In genomic region chr6:5715101-5715618, GRCm38 (mm10) we compare ENCODE assay signal across 19 mouse cellular contexts. TPM values are rescaled to one million over a fixed set of nuclear protein-coding genes. Genes with fewer than 3 reads are reported as not detected.
"Had no signal": no experiment of that assay in that cellular context is flagged by ENCODE, and none has a peak within 500 bp of the region (broad histone marks: within the 10 kb centered on the region; RNA-seq: fewer than 3 reads in every experiment).

No protein-coding gene starts in this region.

- H3K4me2 ChIP-seq: lung, embryonic 15.5 days; midbrain, embryonic 11.5 days; midbrain, embryonic 13.5 days; midbrain, embryonic 15.5 days; neural tube, embryonic 12.5 days; stomach, embryonic 15.5 days had no signal

- H3K27me3 ChIP-seq: lung, embryonic 15.5 days; megakaryocyte, embryonic 14.5 days; midbrain, embryonic 13.5 days; midbrain, embryonic 15.5 days; neural tube, embryonic 12.5 days; stomach, embryonic 15.5 days had no signal

- H3K27ac ChIP-seq: lung, embryonic 15.5 days; macrophage; midbrain, embryonic 13.5 days; midbrain, embryonic 15.5 days; neural tube, embryonic 12.5 days; stomach, embryonic 15.5 days; stomach, postnatal 0 days had no signal

- H3K9me3 ChIP-seq: lung, embryonic 15.5 days; midbrain, embryonic 13.5 days; midbrain, embryonic 15.5 days; neural tube, embryonic 12.5 days; stomach, embryonic 15.5 days had no signal

- H3K4me1 ChIP-seq: lung, embryonic 15.5 days; megakaryocyte, embryonic 14.5 days; midbrain, embryonic 13.5 days; midbrain, embryonic 15.5 days; neural tube, embryonic 12.5 days; stomach, embryonic 15.5 days had no signal

- H3K9ac ChIP-seq: lung, embryonic 15.5 days; midbrain, embryonic 13.5 days; midbrain, embryonic 15.5 days; neural tube, embryonic 12.5 days; stomach, embryonic 15.5 days had no signal

- DNase-seq: lung, postnatal 14 days; lung, postnatal 36 days; right cerebral cortex, postnatal 14 days; thymus, adult 2 months; thymus, postnatal 25 days; thymus, postnatal 4 days had no signal

- H3K4me3 ChIP-seq: lung, embryonic 15.5 days; megakaryocyte, embryonic 14.5 days; midbrain, embryonic 13.5 days; midbrain, embryonic 15.5 days; neural tube, embryonic 12.5 days; stomach, embryonic 15.5 days had no signal

- H3K36me3 ChIP-seq: lung, embryonic 15.5 days; midbrain, embryonic 13.5 days; midbrain, embryonic 15.5 days; neural tube, embryonic 12.5 days; stomach, embryonic 15.5 days had no signal

- ATAC-seq: lung, postnatal 0 days; midbrain, embryonic 13.5 days; midbrain, embryonic 15.5 days had no signal

RNA-seq across cellular contexts. Expression of gene Dync1i1, which starts 10.3 kb away (rescaled TPM):
- total RNA-seq: megakaryocyte progenitor cell, adult 5-6 weeks; monocyte, adult 5-6 weeks; neutrophil, adult 5-6 weeks had no signal
- polyA plus RNA-seq: macrophage had no signal
